Mouse (Mus musculus) heart, adult 2 months (tissue): ENCODE measurements at regions not wholly inside any gene's neighbourhood (a gene's known extent, or its start where the extent isn't known, plus 50 kb on each side); places are given as distances from the start of the nearest gene placed in this dataset.

Source experiments
- DNase-seq, 2 experiments: peaks; one replicate each; pipeline ENCODE4 v3.0.0; 2021
- H3K27ac ChIP-seq: fragments of 200-600 bp; 2 replicates; pipeline ENCODE4 v1.8.1; 2022
- H3K27me3 ChIP-seq: fragments of 200-500 bp; 2 replicates; pipeline ENCODE4 v1.6.1; 2012; ENCODE audit warnings: mild to moderate bottlenecking, low read length, inconsistent platforms, mixed read lengths; ENCODE audit not compliant: control insufficient read depth, insufficient read depth
- H3K36me3 ChIP-seq: fragments of 200-500 bp; 2 replicates; pipeline ENCODE4 v1.6.1; 2012; ENCODE audit warnings: low read length, inconsistent platforms; ENCODE audit not compliant: control insufficient read depth, insufficient read depth
- H3K4me1 ChIP-seq: fragments of 200-500 bp; 2 replicates; pipeline ENCODE4 v1.6.1; 2011; ENCODE audit warnings: low read length; ENCODE audit not compliant: control insufficient read depth, insufficient read depth
- H3K4me3 ChIP-seq: fragments of 200-600 bp; 2 replicates; pipeline ENCODE4 v1.8.1; 2022
- H3K79me2 ChIP-seq: fragments of 200-500 bp; replicated peaks from 2 replicates; pipeline ENCODE4 v1.6.1; 2012; ENCODE audit warnings: mild to moderate bottlenecking, inconsistent platforms, low read length, moderate library complexity, mixed read lengths; ENCODE audit not compliant: control insufficient read depth, insufficient read depth
- H3K9ac ChIP-seq: fragments of 200-500 bp; 2 replicates; pipeline ENCODE4 v1.6.1; 2012; ENCODE audit warnings: low read depth, mild to moderate bottlenecking, control low read depth, inconsistent platforms, low read length, mixed read lengths
- CTCF ChIP-seq: fragments of 200-600 bp; IDR thresholded peaks from 2 replicates; pipeline ENCODE4 v1.8.1; 2022; ENCODE audit warnings: antibody characterized with exemption, mild to moderate bottlenecking, moderate library complexity
- EP300 ChIP-seq: fragments of 200-500 bp; IDR thresholded peaks from 2 replicates; pipeline ENCODE4 v1.6.1; 2011; ENCODE audit warnings: low read depth, low read length, control low read depth; ENCODE audit not compliant: insufficient read depth
- POLR2A ChIP-seq: fragments of 200-500 bp; IDR thresholded peaks from 2 replicates; pipeline ENCODE4 v1.6.1; 2011; ENCODE audit warnings: mild to moderate bottlenecking, low read depth, low read length, control low read depth; ENCODE audit not compliant: insufficient read depth
- WGBS: fragments of 180-500 bp; shearing (Covaris S2); methylation state at CpG from one replicate; pipeline ENCODE4 v1.1.7; 2018; 5-methylcytosine and 5-hydroxymethylcytosine counted together
- intact Hi-C: fragments of 180-260 bp; cut with DNase I; formaldehyde crosslinking; loops from one replicate; pipeline ENCODE4 v1.15.1; 2025

- WGBS = 70% methylated on average over 3 of the region's 3 CpGs
- no peaks in the 10 kb centered on the region for H3K79me2 ChIP-seq
- no peak overlapping the region for H3K9ac ChIP-seq
- DNase-seq = no peak
- no peaks in the 10 kb centered on the region for H3K27me3 ChIP-seq
- H3K27ac ChIP-seq = no peak overlapping the region
- no peak for TF ChIP-seq CTCF
- TF ChIP-seq POLR2A = no peak
- TF ChIP-seq EP300 = no peak
- peaks cover 3% of the 10 kb centered on the region; the same call in 1 of the 2 replicates for H3K4me1 ChIP-seq
- no peak overlapping the region for H3K4me3 ChIP-seq
- intact Hi-C loops = no loop called here
- H3K36me3 ChIP-seq = no peaks in the 10 kb centered on the region
These were observed 400.0 kb downstream of the Cdh26 start for GRCm38 (mm10) chr2:178830313-178830712.

DNA sequence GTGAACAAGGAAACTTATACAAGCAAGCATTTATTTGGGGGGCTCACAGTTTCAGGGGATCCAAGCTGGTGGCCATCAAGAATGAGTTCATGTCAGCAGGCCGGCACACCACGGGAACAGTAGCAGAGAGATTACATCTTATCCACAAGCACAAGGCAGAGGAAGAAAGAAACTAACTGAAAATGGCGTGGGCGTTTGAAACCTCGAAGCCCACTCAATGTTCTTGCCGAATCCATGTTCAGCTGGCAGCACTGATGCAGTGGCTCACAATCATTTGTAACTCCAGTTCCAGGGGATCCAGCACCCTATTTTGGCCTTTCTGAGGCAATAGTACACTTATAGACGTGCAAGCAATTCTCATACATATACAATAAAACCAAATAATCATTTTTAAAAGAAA, 404.7 kb downstream of the Cdh26 start:
- no peak for DNase-seq
- H3K79me2 ChIP-seq = no peaks in the 10 kb centered on the region
- H3K4me3 ChIP-seq = no peak overlapping the region
- no peaks in the 10 kb centered on the region for H3K4me1 ChIP-seq
- no peaks in the 10 kb centered on the region for H3K36me3 ChIP-seq
- TF ChIP-seq CTCF (no peak), EP300 (no peak), POLR2A (no peak)
- intact Hi-C loops = no loop called here
- no peaks in the 10 kb centered on the region for H3K27me3 ChIP-seq
- 74% methylated on average over 7 of the region's 7 CpGs for WGBS
- H3K9ac ChIP-seq = no peak overlapping the region
- no peak overlapping the region for H3K27ac ChIP-seq

GRCm38 (mm10) chr2:178838571-178838970, 408.2 kb downstream of the Cdh26 start:
- Histone ChIP-seq H3K4me1 (peaks cover 8% of the 10 kb centered on the region), H3K36me3 (no peaks in the 10 kb centered on the region), H3K27me3 (no peaks in the 10 kb centered on the region), H3K79me2 (no peaks in the 10 kb centered on the region), H3K9ac (no peak overlapping the region), H3K27ac (no peak overlapping the region), H3K4me3 (no peak overlapping the region)
- no peak for DNase-seq
- TF ChIP-seq CTCF (no peak), EP300 (no peak), POLR2A (no peak)
- 18% methylated on average over 6 of the region's 6 CpGs for WGBS
- intact Hi-C loops = no loop called here

- whole genome bisulfite sequencing = 21% methylated on average over 2 of the region's 2 CpGs
- intact Hi-C loops = no loop called here
- no peak overlapping the region for H3K4me3 ChIP-seq
- TF ChIP-seq CTCF = no peak
- TF ChIP-seq EP300 = peak; percentile 73
- no peak for TF ChIP-seq POLR2A
- no peak overlapping the region for H3K9ac ChIP-seq
- no peaks in the 10 kb centered on the region for H3K27me3 ChIP-seq
- peak; percentile 70 to 84 for DNase-seq
- H3K27ac ChIP-seq = peak overlapping the region; percentile 76
- H3K4me1 ChIP-seq = peaks cover 8% of the 10 kb centered on the region
- H3K79me2 ChIP-seq = no peaks in the 10 kb centered on the region
- no peaks in the 10 kb centered on the region for H3K36me3 ChIP-seq
These were observed 410.6 kb downstream of the Cdh26 start for GRCm38 (mm10) chr2:178840975-178841374.

DNA sequence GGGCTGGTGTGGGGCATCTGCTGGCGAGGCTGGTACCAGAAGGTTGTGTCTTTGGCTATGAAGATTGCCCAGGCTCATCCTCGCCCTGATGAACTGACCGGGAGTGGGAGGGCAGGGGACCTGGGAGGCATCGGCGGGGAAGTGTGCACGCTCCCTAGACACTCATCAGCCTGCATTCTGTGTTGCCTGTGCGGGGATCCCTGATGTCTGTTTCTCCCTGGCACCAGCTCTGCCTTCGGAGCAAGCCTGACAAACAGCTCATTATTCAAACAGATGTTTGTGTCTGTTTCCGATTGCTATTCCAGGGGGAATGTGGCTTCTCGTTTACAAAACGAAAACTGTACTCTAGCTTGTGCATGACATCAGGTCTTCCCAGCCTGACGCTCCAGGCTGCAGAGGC, 412.3 kb downstream of the Cdh26 start:
- Histone ChIP-seq H3K4me3 (no peak overlapping the region), H3K27ac (no peak overlapping the region), H3K79me2 (no peaks in the 10 kb centered on the region), H3K36me3 (no peaks in the 10 kb centered on the region), H3K4me1 (peaks cover 8% of the 10 kb centered on the region), H3K27me3 (no peaks in the 10 kb centered on the region), H3K9ac (no peak overlapping the region)
- 82% methylated on average over 12 of the region's 12 CpGs for WGBS
- intact Hi-C loops = no loop called here
- TF ChIP-seq CTCF (no peak), EP300 (no peak)
- no peak for DNase-seq

GRCm38 (mm10) chr2:178843458-178843857, 413.1 kb downstream of the Cdh26 start:
- Histone ChIP-seq H3K27ac (no peak overlapping the region), H3K36me3 (no peaks in the 10 kb centered on the region), H3K4me1 (peaks cover 8% of the 10 kb centered on the region), H3K9ac (no peak overlapping the region), H3K4me3 (no peak overlapping the region), H3K27me3 (no peaks in the 10 kb centered on the region), H3K79me2 (no peaks in the 10 kb centered on the region)
- 82% methylated on average over 3 of the region's 3 CpGs for WGBS
- TF ChIP-seq EP300 = no peak
- TF ChIP-seq POLR2A = no peak
- TF ChIP-seq CTCF = no peak
- intact Hi-C loops = no loop called here
- no peak for DNase-seq
